Comparison of ENCODE assay signal across 17 mouse cellular contexts in genomic region chr19:45154059-45154386, GRCm38 (mm10). TPM values are rescaled to one million over a fixed set of nuclear protein-coding genes. Genes with fewer than 3 reads are reported as not detected.
DNase-seq lines count a peak whose midpoint lies in the region; ATAC-seq and TF ChIP-seq lines count a peak whose summit lies in the region.
"Had no signal": no experiment of that assay in that cellular context is flagged by ENCODE, and none has a peak within 500 bp of the region (broad histone marks: within the 10 kb centered on the region; RNA-seq: fewer than 3 reads in every experiment).

No protein-coding gene starts in this region.

- TF ChIP-seq POLR2A in ES-Bruce4 (IDR thresholded peaks at IDR 0.05; ENCODE audit: insufficient read depth, low read length) = no peak

- no peak for ATAC-seq in hindbrain, postnatal 0 days
- no peak for ATAC-seq in limb, embryonic 12.5 days (ENCODE audit: insufficient number of reproducible peaks, insufficient read depth, low FRiP score, low TSS enrichment, low read depth)
- ATAC-seq: activated CD4-positive, CD25-positive, alpha-beta regulatory T cell, adult 4 months had no signal

- no peak overlapping the region for H3K27ac ChIP-seq in hindbrain, embryonic 10.5 days
- no peak overlapping the region for H3K27ac ChIP-seq in hindbrain, postnatal 0 days
- no peak overlapping the region for H3K27ac ChIP-seq in ES-Bruce4 (ENCODE audit: insufficient read depth, low read length)
- no peak overlapping the region for H3K27ac ChIP-seq in limb, embryonic 12.5 days
- H3K27ac ChIP-seq: liver, embryonic 14.5 days had no signal

- H3K4me3 ChIP-seq in hindbrain, embryonic 10.5 days = peak overlapping the region; percentile 32
- H3K4me3 ChIP-seq in hindbrain, postnatal 0 days (ENCODE audit: low read length) = no peak overlapping the region
- H3K4me3 ChIP-seq in E14TG2a.4 (replicated peaks; ENCODE audit: low read length) = peak overlapping the region; percentile 32
- H3K4me3 ChIP-seq in ES-Bruce4 (ENCODE audit: low read depth, low read length) = peak overlapping the region; percentile 4; the same call in 1 of the 2 replicates
- H3K4me3 ChIP-seq in limb, embryonic 12.5 days (replicated peaks) = peak overlapping the region; percentile 13

- H3K4me1 ChIP-seq in hindbrain, embryonic 10.5 days (replicated peaks) = peaks cover 41% of the 10 kb centered on the region
- peaks cover 4% of the 10 kb centered on the region; the same call in 1 of the 2 replicates for H3K4me1 ChIP-seq in hindbrain, postnatal 0 days (ENCODE audit: insufficient read depth, low read length)
- H3K4me1 ChIP-seq in E14TG2a.4 (replicated peaks; ENCODE audit: low read depth, low read length) (peaks cover 52% of the 10 kb centered on the region), ES-Bruce4 (ENCODE audit: control insufficient read depth, insufficient read depth, low read length) (no peaks in the 10 kb centered on the region)
- peaks cover 29% of the 10 kb centered on the region for H3K4me1 ChIP-seq in limb, embryonic 12.5 days (replicated peaks)

- H3K4me2 ChIP-seq in hindbrain, postnatal 0 days (ENCODE audit: low read depth, low read length) = no peak overlapping the region
- peak overlapping the region; percentile 27 for H3K4me2 ChIP-seq in limb, embryonic 12.5 days

- under 1% methylated on average over 24 of the region's 24 CpGs for WGBS in hindbrain, embryonic 10.5 days
- 1% methylated on average over 22 of the region's 24 CpGs for WGBS in hindbrain, postnatal 0 days
- under 1% methylated on average over 20 of the region's 24 CpGs for WGBS in limb, embryonic 12.5 days

- no peak for TF ChIP-seq CTCF in hindbrain, postnatal 0 days (IDR thresholded peaks at IDR 0.05; ENCODE audit: low read depth)
- TF ChIP-seq CTCF in E14TG2a.4 (conservative IDR thresholded peaks at IDR 0.05; ENCODE audit: low read length) (no peak), ES-Bruce4 (IDR thresholded peaks at IDR 0.05; ENCODE audit: low read depth, low read length) (no peak)

- no peaks in the 10 kb centered on the region for H3K9me3 ChIP-seq in hindbrain, embryonic 10.5 days
- no peaks in the 10 kb centered on the region for H3K9me3 ChIP-seq in hindbrain, postnatal 0 days (ENCODE audit: low read length)
- H3K9me3 ChIP-seq in E14TG2a.4 (ENCODE audit: low read length) (no peaks in the 10 kb centered on the region), ES-Bruce4 (replicated peaks; ENCODE audit: control insufficient read depth, insufficient read depth, low read length, poor library complexity, severe bottlenecking) (no peaks in the 10 kb centered on the region)
- no peaks in the 10 kb centered on the region for H3K9me3 ChIP-seq in limb, embryonic 12.5 days

- H3K27me3 ChIP-seq in hindbrain, embryonic 10.5 days (ENCODE audit: insufficient read depth, poor library complexity, severe bottlenecking) = peaks cover 99% of the 10 kb centered on the region
- H3K27me3 ChIP-seq in hindbrain, postnatal 0 days (ENCODE audit: insufficient read depth, low read length) = peaks cover 90% of the 10 kb centered on the region
- H3K27me3 ChIP-seq in E14TG2a.4 (ENCODE audit: insufficient read depth, low read length) = peaks cover 95% of the 10 kb centered on the region
- H3K27me3 ChIP-seq in ES-Bruce4 (ENCODE audit: control insufficient read depth, insufficient read depth, low read length, poor library complexity, severe bottlenecking) = peaks cover 50% of the 10 kb centered on the region
- peaks cover 97% of the 10 kb centered on the region for H3K27me3 ChIP-seq in limb, embryonic 12.5 days

- no peak overlapping the region for H3K9ac ChIP-seq in hindbrain, postnatal 0 days (replicated peaks; ENCODE audit: low read length)
- peak overlapping the region; percentile 37; the same call in 1 of the 2 replicates for H3K9ac ChIP-seq in ES-Bruce4 (ENCODE audit: low read depth, poor library complexity, severe bottlenecking)
- no peak overlapping the region for H3K9ac ChIP-seq in limb, embryonic 12.5 days (replicated peaks)
- H3K9ac ChIP-seq: liver, embryonic 14.5 days had no signal

- TF ChIP-seq EP300 in ES-Bruce4 (IDR thresholded peaks at IDR 0.05; ENCODE audit: insufficient read depth, low read depth, low read length) = no peak

- intact Hi-C loops in left cerebral cortex, postnatal 4 days (cut with DNase I) = loop anchor here (10.0 kb wide), 1 partner anchor 409 kb away; no protein-coding TSS in a partner anchor

- no peaks in the 10 kb centered on the region for H3K36me3 ChIP-seq in hindbrain, embryonic 10.5 days
- H3K36me3 ChIP-seq in hindbrain, postnatal 0 days (ENCODE audit: insufficient read depth, low read length) = no peaks in the 10 kb centered on the region
- H3K36me3 ChIP-seq in E14TG2a.4 (ENCODE audit: insufficient read depth, low read length) (no peaks in the 10 kb centered on the region), ES-Bruce4 (ENCODE audit: control insufficient read depth, insufficient read depth, low read length, poor library complexity, severe bottlenecking) (no peaks in the 10 kb centered on the region)
- no peaks in the 10 kb centered on the region for H3K36me3 ChIP-seq in limb, embryonic 12.5 days

- DNase-seq in hindbrain, embryonic 10.5 days (ENCODE audit: low spot score) = no peak
- DNase-seq in hindbrain, postnatal 0 days (ENCODE audit: low spot score) = no peak
- DNase-seq in left cerebral cortex, postnatal 4 days = no peak
- no peak for DNase-seq in lung, postnatal 25 days (ENCODE audit: low spot score)
- no peak for DNase-seq in adrenal gland, adult 2 months
- DNase-seq: cerebellum, postnatal 25 days; gastrocnemius, postnatal 25 days; kidney, postnatal 14 days; layer of hippocampus, postnatal 36 days; right cerebral cortex, postnatal 14 days had no signal

RNA-seq across cellular contexts. Expression of gene Tlx1, which starts 3.5 kb away (rescaled TPM):
- 1.5 and 7.4 TPM in 2 replicates for polyA plus RNA-seq in hindbrain, embryonic 10.5 days (2016; fragmentation: Nextera tagmentation; extraction: Ambion mirVana)
- 0.61 and 1.2 TPM in 2 replicates for total RNA-seq in hindbrain, postnatal 0 days (2014; rRNA removed)
- 0.61 and 0.93 TPM in 2 replicates for polyA plus RNA-seq in hindbrain, postnatal 0 days (2015; fragmentation: Nextera tagmentation; extraction: Ambion mirVana)
- polyA plus RNA-seq in ES-Bruce4 (2011; ENCODE audit: insufficient read depth, insufficient read length, low read depth, missing spikeins) = not detected in 2 replicates
- polyA plus RNA-seq in limb, embryonic 12.5 days (2016; fragmentation: Nextera tagmentation; extraction: Ambion mirVana) = 0.39 and 0.63 TPM in 2 replicates
- total RNA-seq in left cerebral cortex, postnatal 4 days (2021) = not detected
- not detected for total RNA-seq in adrenal gland, adult 2 months (2021)
- polyA plus RNA-seq in adrenal gland, adult 2 months (2012; rRNA removed) = not detected in 2 replicates
- total RNA-seq: gastrocnemius, postnatal 25 days; layer of hippocampus, postnatal 36 days; megakaryocyte progenitor cell, adult 5-6 weeks had no signal
- polyA plus RNA-seq: activated CD4-positive, CD25-positive, alpha-beta regulatory T cell, adult 4 months; neural tube, embryonic 14.5 days had no signal
